Mouse (Mus musculus): ENCODE results near the gene Rtl8b. TPM values are rescaled to one million over a fixed set of nuclear protein-coding genes. Genes with fewer than 3 reads are reported as not detected.
A peak's percentile ranks its signal among the peaks of the same experiment; 100 is the strongest.
"Not testable (repeated sequence)": the region's sequence is repeated elsewhere in the genome, so short reads cannot be mapped to it uniquely, and the experiment has no call there.

The Rtl8b gene
- polyA plus RNA-seq, 1 experiment from 2014 or later = 29.4 TPM

- no peak for TF ChIP-seq CTCF (IDR thresholded peaks at IDR 0.05)
- ChIA-PET POLR2A (no interaction called here), CTCF (no interaction called here)
- H3K27me3 ChIP-seq = peaks cover 12% of the 10 kb centered on the region
- in situ Hi-C loops (cut with MboI; ENCODE audit: low pct_unique_long_range_greater_than_20kb) = no loop called here
- DNase-seq (ENCODE audit: low read depth, low spot score) (no peak), ATAC-seq (no peak)
These were observed 24.3 kb downstream of the Rtl8b start for GRCm38 (mm10) chrX:53645885-53646284.

- POLR2A ChIA-PET; CTCF ChIA-PET; H3K27me3 ChIP-seq; in situ Hi-C loops (cut with MboI; ENCODE audit: low pct_unique_long_range_greater_than_20kb): not testable (repeated sequence)
- peak; percentile 92 for ATAC-seq
- peak; percentile 34 for DNase-seq (ENCODE audit: low read depth, low spot score)
These were observed 26.9 kb downstream of the Rtl8b start, which contains the start of gene Rtl8a for GRCm38 (mm10) chrX:53642980-53643961. TSS of gene Rtl8a (minus strand) at chrX:53643682.

- DNase-seq (ENCODE audit: low read depth, low spot score); POLR2A ChIA-PET; CTCF ChIA-PET; in situ Hi-C loops (cut with MboI; ENCODE audit: low pct_unique_long_range_greater_than_20kb); ATAC-seq; H3K27me3 ChIP-seq: not testable (repeated sequence)
These were observed 27.6 kb downstream of the Rtl8b start for GRCm38 (mm10) chrX:53642604-53642979.

GRCm38 (mm10) chrX:53638107-53638506 is 32.1 kb downstream of the Rtl8b start:
- POLR2A ChIA-PET; in situ Hi-C loops (cut with MboI; ENCODE audit: low pct_unique_long_range_greater_than_20kb); CTCF ChIA-PET; DNase-seq (ENCODE audit: low read depth, low spot score): not testable (repeated sequence)
- peak; percentile 82 for ATAC-seq
- H3K27me3 ChIP-seq = peaks cover 27% of the 10 kb centered on the region

Other genes starting within 250 kb of the Rtl8b start
- gene Etd, start 235.5 kb downstream of the Rtl8b start, polyA plus RNA-seq (2021) = not detected
- 0.22 TPM for gene Rtl8c, start 62.4 kb downstream of the Rtl8b start, polyA plus RNA-seq (2021)
- gene Gm14597, start 61.4 kb downstream of the Rtl8b start, polyA plus RNA-seq (2021) = not detected
- 74.9 TPM for gene Rtl8a, start 26.7 kb downstream of the Rtl8b start, polyA plus RNA-seq (2021)
- not detected for gene 4930502E18Rik, start 54.4 kb upstream of the Rtl8b start, polyA plus RNA-seq (2021)
- not detected for gene 1700013H16Rik, start 87.4 kb upstream of the Rtl8b start, polyA plus RNA-seq (2021)
- gene Zfp36l3, start 106.0 kb upstream of the Rtl8b start, polyA plus RNA-seq (2021) = not detected
- gene Xlr, start 127.3 kb upstream of the Rtl8b start, polyA plus RNA-seq (2021) = 1.5 TPM